Mouse (Mus musculus) heart, adult 2 months (tissue): ENCODE data around the gene Gpr183. TPM values are rescaled to one million over a fixed set of nuclear protein-coding genes. Genes with fewer than 3 reads are reported as not detected.

Experiments used
- DNase-seq, 2 experiments: peaks; one replicate each; pipeline ENCODE4 v3.0.0; 2021
- H3K27ac ChIP-seq: fragments of 200-600 bp; 2 replicates; pipeline ENCODE4 v1.8.1; 2022
- H3K27me3 ChIP-seq: fragments of 200-500 bp; 2 replicates; pipeline ENCODE4 v1.6.1; 2012; ENCODE audit warnings: mild to moderate bottlenecking, low read length, inconsistent platforms, mixed read lengths; ENCODE audit not compliant: control insufficient read depth, insufficient read depth
- H3K36me3 ChIP-seq: fragments of 200-500 bp; 2 replicates; pipeline ENCODE4 v1.6.1; 2012; ENCODE audit warnings: low read length, inconsistent platforms; ENCODE audit not compliant: control insufficient read depth, insufficient read depth
- H3K4me1 ChIP-seq: fragments of 200-500 bp; 2 replicates; pipeline ENCODE4 v1.6.1; 2011; ENCODE audit warnings: low read length; ENCODE audit not compliant: control insufficient read depth, insufficient read depth
- H3K4me3 ChIP-seq: fragments of 200-600 bp; 2 replicates; pipeline ENCODE4 v1.8.1; 2022
- H3K79me2 ChIP-seq: fragments of 200-500 bp; replicated peaks from 2 replicates; pipeline ENCODE4 v1.6.1; 2012; ENCODE audit warnings: mild to moderate bottlenecking, inconsistent platforms, low read length, moderate library complexity, mixed read lengths; ENCODE audit not compliant: control insufficient read depth, insufficient read depth
- H3K9ac ChIP-seq: fragments of 200-500 bp; 2 replicates; pipeline ENCODE4 v1.6.1; 2012; ENCODE audit warnings: low read depth, mild to moderate bottlenecking, control low read depth, inconsistent platforms, low read length, mixed read lengths
- CTCF ChIP-seq: fragments of 200-600 bp; IDR thresholded peaks from 2 replicates; pipeline ENCODE4 v1.8.1; 2022; ENCODE audit warnings: antibody characterized with exemption, mild to moderate bottlenecking, moderate library complexity
- EP300 ChIP-seq: fragments of 200-500 bp; IDR thresholded peaks from 2 replicates; pipeline ENCODE4 v1.6.1; 2011; ENCODE audit warnings: low read depth, low read length, control low read depth; ENCODE audit not compliant: insufficient read depth
- POLR2A ChIP-seq: fragments of 200-500 bp; IDR thresholded peaks from 2 replicates; pipeline ENCODE4 v1.6.1; 2011; ENCODE audit warnings: mild to moderate bottlenecking, low read depth, low read length, control low read depth; ENCODE audit not compliant: insufficient read depth
- WGBS: fragments of 180-500 bp; shearing (Covaris S2); methylation state at CpG from one replicate; pipeline ENCODE4 v1.1.7; 2018; 5-methylcytosine and 5-hydroxymethylcytosine counted together
- intact Hi-C: fragments of 180-260 bp; cut with DNase I; formaldehyde crosslinking; loops from one replicate; pipeline ENCODE4 v1.15.1; 2025
- polyA plus RNA-seq: library from polyadenylated mRNA; depleted of rRNA; stranded (reverse); fragments of >200 nt; gene quantifications from 2 replicates; pipeline ENCODE4 v1.2.3, GENCODE M21; 2012
- total RNA-seq, 2 experiments: library from RNA; stranded (reverse); gene quantifications; 2 replicates each; pipeline ENCODE4 v1.2.3; 2021

Gene Gpr183
- total and polyA plus RNA-seq, 3 experiments = 0.84 to 1.3 (median 1.1) TPM

GRCm38 (mm10) chr14:121967095-121967494 lies 2.1 kb upstream of the Gpr183 start:
- TF ChIP-seq EP300 = no peak
- no peak for TF ChIP-seq POLR2A
- no peak for TF ChIP-seq CTCF
- intact Hi-C loops = no loop called here
- DNase-seq = no peak

GRCm38 (mm10) chr14:121965461-121965860 lies 466 bp upstream of the Gpr183 start:
- Histone ChIP-seq H3K36me3 (no peaks in the 10 kb centered on the region), H3K4me3 (no peak overlapping the region), H3K4me1 (peaks cover 7% of the 10 kb centered on the region), H3K27me3 (no peaks in the 10 kb centered on the region), H3K27ac (no peak overlapping the region), H3K9ac (no peak overlapping the region), H3K79me2 (peaks cover 5% of the 10 kb centered on the region; the same call in 1 of the 2 replicates)
- no peak for TF ChIP-seq POLR2A
- no peak for TF ChIP-seq CTCF
- no peak for TF ChIP-seq EP300
- WGBS = 86% methylated on average over 4 of the region's 4 CpGs
- DNase-seq = no peak
- intact Hi-C loops = no loop called here

More at GRCm38 (mm10) chr14:121967095-121967494, 2.1 kb upstream of the Gpr183 start:
- WGBS = 79% methylated on average over 4 of the region's 4 CpGs
- Histone ChIP-seq H3K27me3 (no peaks in the 10 kb centered on the region), H3K4me3 (no peak overlapping the region), H3K4me1 (peaks cover 3% of the 10 kb centered on the region), H3K36me3 (no peaks in the 10 kb centered on the region), H3K27ac (no peak overlapping the region), H3K9ac (no peak overlapping the region), H3K79me2 (peaks cover 5% of the 10 kb centered on the region; the same call in 1 of the 2 replicates)

- no peak for DNase-seq
- Histone ChIP-seq H3K27me3 (no peaks in the 10 kb centered on the region), H3K36me3 (no peaks in the 10 kb centered on the region), H3K9ac (no peak overlapping the region), H3K4me3 (no peak overlapping the region; the same call in 1 of the 2 replicates), H3K27ac (peak overlapping the region; percentile 7), H3K79me2 (0 out of 2 replicates have a peak, but pooled peaks cover 4% of the 10 kb centered on the region), H3K4me1 (peaks cover 7% of the 10 kb centered on the region)
- TF ChIP-seq EP300 = no peak
- no peak for TF ChIP-seq POLR2A
- TF ChIP-seq CTCF = no peak
- intact Hi-C loops = no loop called here
- 24% methylated on average over 4 of the region's 4 CpGs for WGBS
These were observed 1.1 kb downstream of the Gpr183 start for GRCm38 (mm10) chr14:121963942-121964335.

GRCm38 (mm10) chr14:121963251-121963941 lies 1.6 kb downstream of the Gpr183 start:
- 48% methylated on average over 9 of the region's 9 CpGs for WGBS

GRCm38 (mm10) chr14:121962128-121962890 lies 2.7 kb downstream of the Gpr183 start:
- Histone ChIP-seq H3K4me1 (peaks cover 7% of the 10 kb centered on the region), H3K9ac (no peak overlapping the region), H3K27me3 (no peaks in the 10 kb centered on the region), H3K4me3 (no peak overlapping the region), H3K27ac (peak overlapping the region; percentile 43), H3K79me2 (0 out of 2 replicates have a peak, but pooled peaks cover 4% of the 10 kb centered on the region), H3K36me3 (no peaks in the 10 kb centered on the region)
- TF ChIP-seq EP300 (no peak), CTCF (no peak), POLR2A (no peak)
- intact Hi-C loops = no loop called here
- WGBS = 51% methylated on average over 14 of the region's 14 CpGs
- peak; percentile 24 to 29 for DNase-seq

More at GRCm38 (mm10) chr14:121963251-121963941, 1.6 kb downstream of the Gpr183 start:
- Histone ChIP-seq H3K27me3 (no peaks in the 10 kb centered on the region), H3K36me3 (no peaks in the 10 kb centered on the region), H3K9ac (no peak overlapping the region), H3K79me2 (0 out of 2 replicates have a peak, but pooled peaks cover 4% of the 10 kb centered on the region), H3K27ac (peak overlapping the region; percentile 7), H3K4me1 (peaks cover 7% of the 10 kb centered on the region), H3K4me3 (peak overlapping the region; percentile 3; the same call in 1 of the 2 replicates)
- TF ChIP-seq CTCF (no peak), POLR2A (no peak), EP300 (no peak)
- intact Hi-C loops = no loop called here
- DNase-seq = no peak
